Mouse (Mus musculus): ENCODE measurements at regions not wholly inside any gene's neighbourhood (a gene's known extent, or its start where the extent isn't known, plus 50 kb on each side); places are given as distances from the start of the nearest gene placed in this dataset.

DNA sequence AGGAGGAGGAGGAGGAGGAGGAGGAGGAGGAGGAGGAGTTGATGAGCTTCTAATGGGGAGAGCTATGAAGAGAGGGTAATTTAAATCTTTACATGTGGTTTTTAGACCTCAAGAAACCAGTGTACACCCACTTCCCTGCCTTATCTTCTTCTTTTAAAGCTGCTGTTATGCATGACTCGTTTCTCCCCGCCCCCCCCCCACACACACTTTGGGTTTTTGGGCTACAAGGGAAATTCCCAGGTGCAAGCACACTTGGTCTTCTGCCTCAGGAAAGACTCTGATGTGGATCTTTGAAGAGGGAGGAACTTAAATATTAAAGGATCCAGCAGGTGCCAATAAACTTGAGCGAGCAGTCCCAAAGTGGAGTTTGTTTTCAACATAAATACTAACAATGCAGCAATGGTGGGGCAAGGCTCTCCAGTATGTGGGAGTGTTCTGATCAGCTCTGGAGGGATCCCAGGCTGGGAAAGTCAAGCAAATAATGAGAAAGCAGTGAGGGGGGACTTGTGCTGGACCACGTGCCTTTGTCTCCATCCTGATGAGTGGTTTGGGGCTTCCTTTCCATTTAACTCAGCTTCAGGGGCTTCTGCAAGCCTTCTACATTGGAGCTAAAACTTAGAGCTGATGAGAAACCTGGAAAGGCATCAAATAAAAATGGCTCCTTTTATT, 296.0 kb downstream of the Pten start:
- no peak for DNase-seq

DNA sequence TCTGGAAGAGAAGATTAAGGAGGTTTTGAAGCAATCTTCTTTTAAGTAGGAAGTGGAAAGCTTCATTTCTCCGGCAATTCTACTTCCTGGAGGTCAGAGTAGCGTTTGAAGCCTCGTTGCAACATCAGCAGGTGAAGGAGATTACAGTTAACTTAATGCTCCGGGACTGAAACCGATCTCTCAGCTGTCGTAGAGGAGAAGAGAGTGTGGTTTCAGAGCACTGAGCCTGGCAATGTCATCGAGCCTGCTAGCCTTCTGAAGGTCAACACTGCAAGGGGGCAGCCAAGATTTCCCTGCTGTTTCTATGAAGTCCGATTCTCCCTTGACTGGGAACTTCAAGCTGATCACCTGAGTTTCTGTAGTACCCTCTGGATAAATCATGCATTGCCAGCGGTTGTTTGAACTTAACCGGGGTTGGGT, 299.1 kb downstream of the Pten start:
- peak; percentile 10 to 24 for DNase-seq

DNA sequence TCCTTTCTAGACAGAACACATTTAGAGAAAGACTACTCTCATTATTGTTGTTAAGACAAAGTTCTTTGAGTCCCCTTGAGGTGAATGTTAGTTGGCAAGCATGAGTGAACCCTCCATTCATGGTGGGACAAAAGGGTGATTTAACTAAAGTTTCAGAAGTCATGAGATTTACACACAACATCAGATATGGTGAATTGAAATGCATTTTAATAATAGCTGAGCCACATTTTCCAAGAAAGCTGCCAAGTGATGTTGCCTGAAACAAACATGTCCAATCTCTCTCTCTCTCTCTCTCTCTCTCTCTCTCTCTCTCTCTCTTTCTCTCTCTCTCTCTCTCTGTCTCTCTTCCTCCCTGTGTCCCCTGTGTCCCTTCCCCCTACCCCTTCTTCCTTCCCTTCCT, 303.7 kb downstream of the Pten start:
- no peak for DNase-seq

DNA sequence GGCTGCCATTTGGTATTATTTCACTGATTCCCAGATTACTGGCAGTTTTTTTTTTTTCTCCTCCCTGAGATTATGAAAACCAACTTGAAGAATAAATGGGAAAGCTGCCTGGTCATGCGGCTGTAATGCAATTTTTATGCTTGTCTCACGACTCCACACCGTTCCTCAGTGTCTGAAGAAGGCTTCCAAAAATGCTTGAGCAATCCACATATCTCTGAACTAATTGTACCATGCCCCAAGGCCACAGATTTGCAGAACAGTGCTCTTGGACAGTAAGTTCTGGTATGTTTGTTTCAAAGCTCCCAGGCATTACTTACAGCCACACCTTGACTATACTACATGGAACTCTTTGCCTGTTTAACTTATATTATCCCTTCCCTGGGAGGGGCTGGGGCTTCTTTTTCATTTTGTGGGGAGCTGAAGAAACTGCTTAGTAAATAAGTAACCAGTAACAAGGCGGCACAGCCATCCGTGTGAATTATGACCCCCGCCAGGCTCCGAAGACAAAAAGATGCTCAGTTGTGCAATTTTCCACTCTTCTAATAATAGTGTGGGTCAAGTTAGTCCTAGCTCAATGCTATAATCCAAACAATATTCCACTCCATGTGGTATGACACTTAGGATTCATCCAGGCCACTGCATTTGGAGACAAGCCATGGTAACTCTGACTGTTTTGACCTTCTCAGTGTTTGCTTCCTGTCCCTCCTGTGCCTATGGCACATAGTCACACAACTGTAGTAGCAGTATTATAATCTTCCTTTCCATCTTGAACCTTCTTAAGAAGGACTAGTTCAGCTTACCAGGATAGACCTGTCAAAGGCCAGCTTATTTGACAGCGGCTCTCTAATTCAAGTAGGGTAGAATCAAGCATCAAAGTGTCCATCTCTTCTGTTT, 305.1 kb downstream of the Pten start:
- DNase-seq: no peak

DNA sequence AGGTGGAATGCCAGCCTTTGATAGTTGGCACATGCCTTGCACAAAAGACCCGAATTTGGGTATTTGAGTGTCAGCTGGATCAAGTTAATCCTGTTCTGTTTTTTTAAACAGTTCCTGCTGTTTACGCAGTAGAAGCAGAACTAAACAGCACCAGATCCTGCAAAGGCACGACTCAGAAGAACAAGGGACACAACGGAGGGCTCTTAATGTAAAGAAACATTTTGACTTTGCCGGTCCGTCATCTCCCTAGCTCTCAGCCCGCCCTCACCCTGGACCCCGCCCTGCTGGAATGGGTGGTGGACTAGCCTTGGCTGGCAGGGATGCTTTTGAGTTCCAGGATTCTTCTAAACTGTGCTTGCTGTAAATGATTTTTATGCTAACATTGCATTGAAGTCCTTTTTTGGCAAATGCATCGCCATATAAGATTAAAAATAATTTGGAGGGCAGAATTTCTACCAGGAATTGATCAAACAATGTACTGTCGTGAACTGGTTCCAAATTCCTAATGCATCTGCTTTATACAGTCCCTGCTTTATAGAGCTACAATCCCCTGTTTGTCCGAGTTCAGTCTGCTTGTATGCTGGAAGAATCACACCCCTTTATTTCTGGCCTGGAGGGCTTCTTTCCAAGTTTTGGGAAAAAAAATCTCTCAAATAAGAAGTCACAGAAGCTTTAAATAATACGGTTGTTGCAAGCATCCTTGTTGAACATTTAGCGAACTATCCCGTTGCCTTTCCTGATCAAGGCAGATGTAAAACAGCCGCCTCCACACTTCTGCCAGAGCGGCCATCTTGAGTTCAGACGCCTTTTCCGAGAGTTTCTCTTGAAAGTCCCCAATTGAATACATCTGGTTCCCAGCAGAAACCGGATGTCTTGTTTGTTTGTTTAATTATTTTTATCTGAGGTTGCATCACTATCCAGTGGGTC, 308.2 kb downstream of the Pten start:
- DNase-seq: peak; percentile 17 to 52

DNA sequence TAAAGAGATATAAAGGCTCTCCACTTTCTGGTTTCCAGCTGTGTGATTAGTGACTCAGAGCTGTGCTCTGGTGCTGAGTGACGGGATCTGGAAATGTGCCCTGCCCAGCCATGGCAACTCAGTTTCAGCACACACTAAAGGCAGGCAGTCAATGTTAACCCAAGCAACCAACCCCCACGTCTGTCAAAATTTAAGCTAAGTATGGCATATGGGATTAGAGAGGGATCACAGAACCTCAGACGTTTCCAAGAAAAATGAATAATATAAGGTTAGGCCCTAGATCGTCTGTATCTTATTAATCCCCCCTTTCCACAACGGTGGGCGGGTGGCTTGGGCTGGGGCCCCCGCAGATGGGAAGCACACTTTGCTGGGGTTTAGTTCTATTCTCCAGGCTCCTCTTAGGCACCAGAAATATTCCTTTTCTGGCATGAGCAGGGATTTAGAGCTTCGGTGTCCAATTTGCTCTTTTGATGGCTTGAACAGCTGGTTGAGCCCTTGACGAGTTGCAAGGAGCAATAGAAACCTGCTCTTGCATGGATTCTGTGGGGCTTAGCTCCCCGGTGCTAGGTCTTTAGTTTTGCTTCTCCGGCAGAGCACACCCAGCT, 311.2 kb downstream of the Pten start:
- DNase-seq: peak in 1 of 2 experiments; percentile 39

DNA sequence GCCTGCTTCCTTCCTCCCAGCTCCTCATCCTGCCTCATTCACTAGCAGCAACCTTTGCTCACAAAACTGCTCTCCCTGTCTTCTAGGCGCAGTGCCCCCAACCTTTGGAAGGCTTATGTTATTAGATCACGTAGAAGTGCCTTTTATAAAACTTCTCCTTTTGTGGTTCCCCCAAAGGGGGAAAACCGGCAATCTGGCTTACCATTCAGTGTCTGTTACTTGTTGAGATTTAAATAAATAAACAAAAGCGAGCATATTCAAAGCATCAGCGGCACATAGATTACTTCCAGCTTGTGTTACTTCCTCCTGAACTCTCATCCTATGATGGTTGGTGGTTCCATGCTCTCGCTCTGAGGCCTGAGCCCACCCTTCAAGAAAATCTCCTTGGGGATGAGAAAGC, 312.5 kb downstream of the Pten start:
- no peak for DNase-seq

DNA sequence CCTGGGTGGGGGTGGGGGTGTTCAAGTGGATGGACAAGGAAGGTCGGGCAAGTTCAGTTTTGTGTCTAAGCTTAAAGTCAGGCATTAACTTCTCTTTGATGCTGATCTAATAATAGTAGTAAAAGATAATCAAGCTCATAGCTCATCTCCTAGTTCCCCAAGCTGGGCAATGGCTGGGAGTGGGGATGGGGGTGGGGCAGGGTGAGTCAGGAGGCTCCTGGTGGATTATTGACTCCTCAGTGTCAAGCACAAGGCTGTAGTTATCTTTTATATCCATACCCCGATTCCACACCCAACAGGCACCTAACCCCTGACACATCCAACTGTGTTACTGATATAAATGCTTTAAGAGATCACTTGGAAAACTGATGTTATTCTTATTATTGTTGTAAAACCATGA, 315.0 kb downstream of the Pten start:
- no peak for DNase-seq

DNA sequence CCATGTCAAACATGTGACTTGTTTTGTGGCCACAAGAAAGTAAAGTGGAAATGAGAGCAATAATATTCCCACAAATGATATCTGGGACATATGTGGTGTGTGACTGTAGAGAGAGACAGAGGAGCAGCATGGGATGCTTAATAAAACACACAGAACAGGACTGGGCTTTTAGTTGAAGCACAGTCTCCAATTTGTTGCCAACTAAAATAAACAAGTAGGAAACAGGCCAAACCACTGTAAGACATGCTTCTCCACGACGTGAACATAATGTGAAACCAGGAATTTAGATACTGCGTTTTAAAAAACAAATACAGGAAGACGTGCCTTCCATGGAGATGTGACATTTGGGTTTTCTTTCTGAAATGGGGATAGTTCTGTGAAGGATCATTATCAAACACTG, 317.2 kb downstream of the Rnls start:
- DNase-seq: no peak

DNA sequence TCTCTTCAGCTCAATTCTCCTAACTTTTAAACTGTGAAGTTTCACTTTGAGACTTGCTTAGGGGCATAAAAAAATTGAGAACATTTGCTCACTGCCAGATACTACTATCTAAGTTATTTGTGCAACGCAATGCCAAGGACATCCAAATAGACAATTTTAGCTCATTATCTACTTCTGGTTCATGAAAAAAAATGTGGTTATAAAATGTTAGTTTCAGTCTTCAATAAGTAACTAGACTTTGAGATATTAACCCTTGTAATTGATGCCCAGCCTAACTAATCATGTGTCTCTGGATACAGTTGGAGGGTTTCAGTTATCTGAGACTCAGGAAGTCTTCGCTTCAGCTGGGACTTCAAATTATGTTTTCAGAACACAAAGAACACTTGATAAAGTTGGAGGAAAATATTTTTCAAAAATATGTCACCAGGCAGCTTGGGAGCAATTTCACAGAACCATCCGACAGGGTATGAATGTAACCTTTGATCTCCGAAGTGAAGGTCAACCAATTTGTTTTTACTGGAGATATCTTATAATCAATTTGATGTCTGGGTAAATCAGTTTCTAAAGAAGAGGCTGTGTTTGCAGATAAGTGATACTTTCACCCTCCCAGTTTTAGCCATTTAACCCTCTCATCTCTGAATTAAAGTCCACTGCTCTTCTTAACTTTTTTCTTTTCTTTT, 313.3 kb downstream of the Rnls start:
- no peak for DNase-seq

DNA sequence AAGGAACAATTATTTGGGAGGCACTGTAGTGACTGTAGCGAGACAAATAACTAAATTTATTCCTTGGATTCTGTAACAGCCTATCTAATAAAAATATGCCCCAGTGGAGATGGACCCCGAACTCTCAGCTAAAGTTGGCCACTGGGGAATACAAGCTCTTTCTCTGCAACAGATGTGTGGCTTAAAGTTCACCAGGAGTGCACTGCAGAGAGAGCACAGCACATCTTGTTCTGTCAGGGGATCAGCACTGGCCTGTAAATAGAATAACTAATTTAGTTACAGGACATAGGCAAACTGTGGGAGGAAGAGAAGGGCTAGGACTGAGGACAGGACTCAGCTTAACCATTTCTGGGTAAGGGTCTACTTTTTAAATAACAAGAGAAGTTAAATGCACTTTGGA, 312.1 kb downstream of the Rnls start:
- no peak for DNase-seq

DNA sequence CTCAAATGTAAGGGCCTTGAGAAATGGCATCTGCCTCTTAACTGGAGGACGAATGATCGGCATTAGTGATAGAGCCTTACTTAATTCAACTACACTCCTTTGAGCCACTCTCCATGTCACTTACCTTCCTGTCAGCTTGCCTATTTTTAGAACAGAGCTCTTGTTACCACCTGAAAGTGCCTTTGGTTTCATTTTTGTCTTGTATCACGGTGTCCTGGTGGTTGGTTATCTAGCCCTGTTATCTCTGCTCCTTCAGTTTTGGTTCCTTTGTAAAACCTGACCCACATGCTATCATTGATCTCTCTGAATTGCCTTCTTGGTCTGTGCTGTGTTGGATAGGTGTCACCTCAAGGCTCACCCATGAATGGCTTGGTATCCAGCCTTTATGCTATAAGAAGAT, 310.6 kb downstream of the Rnls start:
- DNase-seq: no peak

DNA sequence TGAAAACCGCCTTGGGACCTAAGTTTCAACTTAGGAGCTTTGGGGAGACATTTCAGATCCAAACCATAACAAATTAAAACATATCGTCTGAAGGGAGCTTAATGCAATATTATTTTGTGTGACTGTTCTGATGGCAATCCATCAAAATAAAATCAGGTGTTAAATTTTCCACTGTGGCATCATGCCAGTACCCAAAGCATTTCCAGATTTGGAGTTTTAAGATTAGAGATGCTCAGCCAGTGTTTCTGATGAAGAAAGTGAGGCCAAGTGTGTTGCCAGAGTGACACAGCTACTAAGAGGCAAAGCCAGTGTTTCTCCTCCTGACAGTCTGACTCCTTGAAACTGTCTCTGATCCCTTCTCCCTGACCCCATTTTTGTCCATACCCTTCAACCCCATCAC, 308.7 kb downstream of the Rnls start:
- DNase-seq: no peak

DNA sequence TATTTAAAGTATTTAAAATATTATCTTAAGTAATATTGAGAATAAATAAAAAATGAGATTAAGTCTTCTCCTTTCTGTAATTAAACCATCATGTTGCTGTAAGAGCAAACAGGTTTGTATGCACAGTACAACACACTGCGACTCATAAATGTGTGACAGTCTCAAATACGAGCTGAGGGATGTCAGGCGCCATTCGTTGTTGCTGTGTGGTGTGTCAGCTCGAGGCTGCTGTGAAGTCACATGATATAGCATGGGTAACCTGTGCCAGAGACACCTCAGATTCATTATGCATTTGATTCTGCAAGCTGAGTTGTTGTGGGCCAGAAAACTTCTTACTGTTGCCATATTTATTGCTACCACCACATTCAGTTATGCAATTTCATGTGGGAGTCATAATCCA, 307.4 kb downstream of the Rnls start:
- no peak for DNase-seq

All from lung, postnatal 4 days (tissue).